Mouse (Mus musculus) liver, embryonic 16.5 days (tissue): ENCODE data around the gene Hist1h1c. TPM values are rescaled to one million over a fixed set of nuclear protein-coding genes. Genes with fewer than 3 reads are reported as not detected.

ENCODE experiments used
- ATAC-seq: fragments of 200-750 bp; cut with Nextera tagmentation; 2 replicates; pipeline ENCODE4 v1.8.0; 2017; ENCODE audit warnings: low read depth, mild to moderate bottlenecking, moderate number of reproducible peaks, moderate library complexity
- H3K27ac ChIP-seq: fragments of 300-500 bp; sonication (generic); 2 replicates; pipeline ENCODE4 v1.5.1; 2014; ENCODE audit warnings: mild to moderate bottlenecking, low read length
- H3K27me3 ChIP-seq: fragments of 300-500 bp; sonication (generic); 2 replicates; pipeline ENCODE4 v1.6.1; 2014; ENCODE audit warnings: low read depth, low read length, mixed read lengths; ENCODE audit not compliant: control insufficient read depth, insufficient read depth
- H3K36me3 ChIP-seq: fragments of 300-500 bp; sonication (generic); 2 replicates; pipeline ENCODE4 v1.6.1; 2014; ENCODE audit warnings: mild to moderate bottlenecking; ENCODE audit not compliant: control insufficient read depth, insufficient read depth
- H3K4me1 ChIP-seq: fragments of 300-500 bp; sonication (generic); 2 replicates; pipeline ENCODE4 v1.6.1; 2014; ENCODE audit warnings: low read depth, low read length, mixed read lengths; ENCODE audit not compliant: control insufficient read depth
- H3K4me2 ChIP-seq: fragments of 300-500 bp; sonication (generic); 2 replicates; pipeline ENCODE4 v1.6.1; 2014; ENCODE audit warnings: low read depth, low read length, mixed read lengths
- H3K4me3 ChIP-seq: fragments of 300-500 bp; sonication (generic); 2 replicates; pipeline ENCODE4 v1.5.1; 2014; ENCODE audit warnings: low read depth, mild to moderate bottlenecking, low read length
- H3K9ac ChIP-seq: fragments of 300-500 bp; sonication (generic); 2 replicates; pipeline ENCODE4 v1.6.1; 2014; ENCODE audit warnings: low read depth, low read length
- H3K9me3 ChIP-seq: fragments of 300-500 bp; sonication (generic); replicated peaks from 2 replicates; pipeline ENCODE4 v1.6.1; 2016; ENCODE audit warnings: low read length; ENCODE audit not compliant: control insufficient read depth
- WGBS: fragments of 180-500 bp; shearing (Covaris S2); extraction: QIAGEN DNeasy Blood & Tissue Kit; methylation state at CpG from one replicate; pipeline ENCODE4 v1.1.7; 2014; ENCODE audit not compliant: insufficient replicate concordance; 5-methylcytosine and 5-hydroxymethylcytosine counted together
- polyA plus RNA-seq: library from polyadenylated mRNA; unstranded; fragments of >200 nt; fragmentation: Nextera tagmentation; extraction: Ambion mirVana; gene quantifications from 2 replicates; pipeline ENCODE4 v1.2.1, GENCODE M21; 2015

Gene Hist1h1c
- polyA plus RNA-seq, 1 experiment from 2014 or later: 99.6 TPM

DNA sequence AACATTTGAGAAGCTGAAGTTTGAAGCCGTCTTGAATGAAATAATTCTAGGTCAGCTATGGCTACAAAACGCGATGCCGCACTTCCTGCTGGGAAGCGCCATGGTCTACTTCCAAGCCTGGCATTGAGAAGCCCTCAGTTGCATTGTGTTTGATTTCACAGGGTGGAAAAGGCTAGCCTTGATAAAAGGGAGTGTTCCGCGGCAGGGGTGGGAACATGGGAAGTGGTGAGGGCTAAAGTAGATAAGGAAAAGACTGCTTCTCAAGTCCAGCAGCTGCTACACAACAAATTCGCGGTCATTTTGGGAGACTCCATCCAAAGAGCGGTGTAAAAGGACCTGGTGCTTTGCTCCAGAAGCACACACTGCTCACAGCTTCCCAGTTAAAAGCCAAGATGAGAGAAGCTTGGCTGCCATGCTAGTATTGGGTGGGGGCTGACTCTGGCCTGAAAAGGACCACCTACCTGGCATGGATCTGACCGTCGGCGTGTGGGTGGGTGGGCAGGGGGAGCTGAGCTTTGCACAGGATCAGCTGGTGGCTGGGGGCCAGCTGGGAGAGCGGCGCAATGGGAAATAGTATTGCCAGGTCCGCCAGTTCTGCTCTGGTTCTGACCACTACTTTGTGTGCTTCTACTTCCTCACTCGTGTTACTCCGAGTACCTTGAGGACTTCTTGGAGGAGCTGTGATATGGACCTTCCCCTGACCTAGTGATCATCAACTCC is 10.0 kb upstream of the Hist1h1c start:
- Histone ChIP-seq H3K4me1 (peaks cover 30% of the 10 kb centered on the region), H3K9ac (peak overlapping the region; percentile 26; the same call in 1 of the 2 replicates), H3K4me2 (peak overlapping the region; percentile 29; the same call in 1 of the 2 replicates), H3K4me3 (no peak overlapping the region), H3K36me3 (no peaks in the 10 kb centered on the region), H3K27me3 (no peaks in the 10 kb centered on the region), H3K9me3 (no peaks in the 10 kb centered on the region), H3K27ac (0 out of 2 replicates have a peak overlapping the region, but pooled peaks have one; percentile 29)
- 51% methylated on average over 18 of the region's 18 CpGs for WGBS
- ATAC-seq: no peak

DNA sequence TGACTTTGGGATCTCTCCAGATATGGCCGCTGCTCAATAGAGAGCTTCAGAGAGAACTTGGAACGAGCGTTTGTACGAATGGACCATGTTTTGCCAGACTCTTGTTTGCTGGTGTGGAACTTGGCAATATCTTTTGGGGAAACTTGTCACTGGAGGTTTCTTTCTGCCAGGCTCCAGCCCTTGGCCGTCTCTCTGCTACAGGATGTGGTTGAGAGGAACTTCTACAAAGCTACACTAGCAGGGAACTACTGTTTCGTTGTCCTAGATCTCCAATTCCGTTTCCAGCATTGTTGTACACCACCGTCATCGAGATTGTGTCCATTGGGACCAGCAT is 9.4 kb upstream of the Hist1h1c start:
- H3K27ac ChIP-seq: no peak overlapping the region
- no peaks in the 10 kb centered on the region for H3K27me3 ChIP-seq
- peaks cover 28% of the 10 kb centered on the region for H3K4me1 ChIP-seq
- no peaks in the 10 kb centered on the region for H3K36me3 ChIP-seq
- no peak overlapping the region for H3K4me2 ChIP-seq
- no peak for ATAC-seq
- no peak overlapping the region for H3K9ac ChIP-seq
- WGBS: 55% methylated on average over 9 of the region's 9 CpGs
- no peak overlapping the region for H3K4me3 ChIP-seq
- no peaks in the 10 kb centered on the region for H3K9me3 ChIP-seq

DNA sequence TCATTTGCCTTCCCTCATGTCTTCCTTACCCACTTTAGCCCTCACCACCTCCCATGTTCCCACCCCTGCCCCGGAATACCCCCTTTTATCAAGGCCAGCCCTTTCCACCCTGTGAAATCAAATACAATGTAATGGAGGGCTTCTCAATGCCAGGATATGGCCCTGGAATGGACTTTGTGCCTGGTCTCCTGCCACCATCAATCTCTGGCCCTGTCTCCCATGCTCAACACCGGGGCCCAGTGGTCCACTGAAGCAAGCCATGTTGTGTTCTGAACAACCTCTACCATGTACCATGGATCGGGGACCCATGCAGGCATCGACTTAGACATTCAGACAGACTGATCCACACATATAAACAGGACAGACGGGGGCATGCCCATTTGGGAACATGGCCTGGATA is 8.9 kb upstream of the Hist1h1c start:
- H3K4me1 ChIP-seq: peaks cover 22% of the 10 kb centered on the region
- no peaks in the 10 kb centered on the region for H3K9me3 ChIP-seq
- H3K9ac ChIP-seq: no peak overlapping the region
- no peak overlapping the region for H3K4me3 ChIP-seq
- H3K27ac ChIP-seq: no peak overlapping the region
- no peaks in the 10 kb centered on the region for H3K27me3 ChIP-seq
- ATAC-seq: no peak
- 82% methylated on average over 5 of the region's 5 CpGs for WGBS
- no peaks in the 10 kb centered on the region for H3K36me3 ChIP-seq
- H3K4me2 ChIP-seq: no peak overlapping the region

- no peaks in the 10 kb centered on the region for H3K36me3 ChIP-seq
- H3K27ac ChIP-seq: no peak overlapping the region
- H3K4me3 ChIP-seq: no peak overlapping the region
- H3K4me2 ChIP-seq: no peak overlapping the region
- no peaks in the 10 kb centered on the region for H3K27me3 ChIP-seq
- H3K9me3 ChIP-seq: no peaks in the 10 kb centered on the region
- H3K9ac ChIP-seq: no peak overlapping the region
- peaks cover 19% of the 10 kb centered on the region for H3K4me1 ChIP-seq
- 46% methylated on average over 8 of the region's 8 CpGs for WGBS
- ATAC-seq: peak; percentile 84
Observed at GRCm38 (mm10) chr13:23730479-23730878, 8.1 kb upstream of the Hist1h1c start.

DNA sequence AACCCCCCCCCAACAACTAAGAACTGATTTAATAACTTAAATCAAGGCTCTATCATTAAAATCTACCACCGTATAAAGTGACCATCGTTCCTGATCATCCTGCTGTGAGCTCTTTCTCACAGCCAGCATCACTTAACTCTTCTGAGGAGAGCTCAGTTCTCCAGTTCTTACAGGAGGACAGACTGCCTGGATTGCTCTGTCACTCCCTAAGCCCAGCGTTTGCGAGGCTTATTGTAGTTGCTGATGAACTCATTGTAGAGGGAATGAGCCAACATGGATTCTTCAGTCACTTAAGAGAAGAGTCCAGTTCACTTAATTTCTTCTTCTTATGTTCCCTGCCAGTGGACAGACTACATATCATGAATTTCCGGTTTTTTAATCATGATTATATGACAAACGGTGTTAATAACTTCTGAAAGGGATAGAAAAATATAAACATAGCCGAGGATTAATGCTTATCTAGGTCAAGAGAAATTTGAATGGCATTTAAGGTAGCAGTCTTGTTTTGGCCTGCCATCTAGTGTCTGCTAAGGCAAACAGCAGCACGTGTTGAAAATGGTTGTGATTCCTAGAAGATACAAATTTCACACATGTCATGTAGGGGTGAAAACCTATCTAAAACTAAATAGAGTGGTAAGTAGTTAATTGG is 6.3 kb upstream of the Hist1h1c start:
- Histone ChIP-seq H3K27ac (no peak overlapping the region), H3K4me3 (no peak overlapping the region), H3K27me3 (no peaks in the 10 kb centered on the region), H3K4me1 (peaks cover 19% of the 10 kb centered on the region), H3K9ac (no peak overlapping the region), H3K36me3 (no peaks in the 10 kb centered on the region), H3K4me2 (no peak overlapping the region), H3K9me3 (no peaks in the 10 kb centered on the region)
- ATAC-seq: no peak
- WGBS: 24% methylated on average over 8 of the region's 8 CpGs

GRCm38 (mm10) chr13:23737091-23737490 is 1.5 kb upstream of the Hist1h1c start:
- Histone ChIP-seq H3K4me1 (peaks cover 10% of the 10 kb centered on the region), H3K4me3 (no peak overlapping the region), H3K4me2 (no peak overlapping the region), H3K9ac (no peak overlapping the region), H3K36me3 (no peaks in the 10 kb centered on the region), H3K9me3 (no peaks in the 10 kb centered on the region), H3K27me3 (no peaks in the 10 kb centered on the region), H3K27ac (0 out of 2 replicates have a peak overlapping the region, but pooled peaks have one; percentile 12)
- WGBS: 86% methylated on average over 5 of the region's 5 CpGs
- ATAC-seq: no peak

DNA sequence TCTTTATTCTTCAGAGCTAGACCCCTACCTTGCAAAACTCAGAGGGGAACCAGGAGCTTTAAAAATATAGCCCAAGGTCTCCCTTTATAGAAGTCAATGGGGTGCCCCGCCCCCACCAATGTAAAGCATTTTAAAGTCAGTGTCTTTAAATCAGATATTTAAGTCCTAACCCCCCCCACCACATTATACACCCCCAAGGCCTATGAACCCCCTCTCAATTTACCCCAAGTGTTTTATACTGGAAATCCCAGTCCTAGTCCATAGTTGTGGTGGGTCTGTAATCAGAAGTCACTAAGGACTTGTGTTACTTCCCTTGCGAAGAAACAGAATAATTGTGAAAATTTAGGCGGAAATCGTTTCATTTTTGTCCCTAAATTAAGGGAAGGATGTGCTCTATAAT is 567 bp upstream of the Hist1h1c start:
- H3K4me2 ChIP-seq: peak overlapping the region; percentile 82
- no peaks in the 10 kb centered on the region for H3K36me3 ChIP-seq
- H3K4me3 ChIP-seq: peak overlapping the region; percentile 63
- H3K4me1 ChIP-seq: peaks cover 14% of the 10 kb centered on the region
- no peaks in the 10 kb centered on the region for H3K27me3 ChIP-seq
- no peaks in the 10 kb centered on the region for H3K9me3 ChIP-seq
- H3K27ac ChIP-seq: peak overlapping the region; percentile 99
- H3K9ac ChIP-seq: peak overlapping the region; percentile 30; the same call in 1 of the 2 replicates
- 20% methylated on average over 4 of the region's 4 CpGs for WGBS
- no peak for ATAC-seq

DNA sequence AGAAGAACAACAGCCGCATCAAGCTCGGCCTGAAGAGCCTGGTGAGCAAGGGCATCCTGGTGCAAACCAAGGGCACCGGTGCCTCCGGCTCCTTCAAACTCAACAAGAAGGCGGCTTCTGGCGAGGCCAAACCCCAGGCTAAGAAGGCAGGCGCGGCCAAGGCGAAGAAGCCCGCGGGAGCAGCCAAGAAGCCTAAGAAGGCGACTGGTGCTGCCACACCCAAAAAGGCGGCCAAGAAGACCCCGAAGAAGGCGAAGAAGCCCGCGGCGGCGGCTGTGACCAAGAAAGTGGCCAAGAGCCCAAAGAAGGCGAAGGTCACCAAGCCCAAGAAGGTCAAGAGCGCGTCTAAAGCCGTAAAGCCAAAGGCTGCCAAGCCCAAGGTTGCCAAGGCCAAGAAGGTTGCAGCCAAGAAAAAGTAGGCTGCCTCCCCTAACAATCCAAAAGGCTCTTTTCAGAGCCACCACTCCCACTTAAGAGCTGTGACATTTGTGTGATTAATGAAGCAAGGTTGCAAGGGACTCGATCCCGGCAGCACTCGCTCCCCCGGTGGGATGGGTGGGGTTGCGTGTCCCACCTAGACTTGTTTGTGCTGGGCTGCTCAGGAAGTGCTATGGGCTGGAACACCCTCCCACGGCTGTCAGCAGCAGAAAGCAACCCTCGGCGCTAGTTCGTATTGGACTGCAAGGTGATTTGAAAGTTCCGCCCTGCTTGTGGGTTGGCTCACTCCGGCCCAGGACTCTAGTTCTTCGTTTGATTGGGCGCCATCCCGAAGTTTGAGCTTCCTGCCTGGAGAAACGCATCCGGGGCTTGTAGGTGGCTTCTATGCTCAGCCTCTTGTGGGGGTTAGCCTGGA is 687 bp downstream of the Hist1h1c start:
- H3K27me3 ChIP-seq: no peaks in the 10 kb centered on the region
- WGBS: under 1% methylated on average over 39 of the region's 39 CpGs
- H3K36me3 ChIP-seq: no peaks in the 10 kb centered on the region
- peak; percentile 81 for ATAC-seq
- peak overlapping the region; percentile 87 for H3K9ac ChIP-seq
- H3K27ac ChIP-seq: peak overlapping the region; percentile 99
- H3K4me1 ChIP-seq: peaks cover 21% of the 10 kb centered on the region
- H3K4me2 ChIP-seq: peak overlapping the region; percentile 82
- H3K9me3 ChIP-seq: no peaks in the 10 kb centered on the region
- H3K4me3 ChIP-seq: peak overlapping the region; percentile 63
